Mouse (Mus musculus) splenic B cell, adult 2 months (primary cell): ENCODE measurements at regions not wholly inside any gene's neighbourhood (a gene's known extent, or its start where the extent isn't known, plus 50 kb on each side); places are given as distances from the start of the nearest gene placed in this dataset.

Experiments
- DNase-seq: peaks from one replicate; pipeline ENCODE4 v3.0.0-alpha.2; 2011; ENCODE audit warnings: low read depth, low spot score
- H3K27me3 ChIP-seq: 2 replicates; pipeline ENCODE4 v1.6.1; 2012; ENCODE audit warnings: mild to moderate bottlenecking, low read length, moderate library complexity, mixed read lengths; ENCODE audit not compliant: control insufficient read depth, poor library complexity, insufficient read depth, severe bottlenecking
- H3K36me3 ChIP-seq: 2 replicates; pipeline ENCODE4 v1.6.1; 2012; ENCODE audit warnings: mild to moderate bottlenecking, low read length, moderate library complexity, mixed read lengths; ENCODE audit not compliant: control insufficient read depth, poor library complexity, insufficient read depth, severe bottlenecking

DNA sequence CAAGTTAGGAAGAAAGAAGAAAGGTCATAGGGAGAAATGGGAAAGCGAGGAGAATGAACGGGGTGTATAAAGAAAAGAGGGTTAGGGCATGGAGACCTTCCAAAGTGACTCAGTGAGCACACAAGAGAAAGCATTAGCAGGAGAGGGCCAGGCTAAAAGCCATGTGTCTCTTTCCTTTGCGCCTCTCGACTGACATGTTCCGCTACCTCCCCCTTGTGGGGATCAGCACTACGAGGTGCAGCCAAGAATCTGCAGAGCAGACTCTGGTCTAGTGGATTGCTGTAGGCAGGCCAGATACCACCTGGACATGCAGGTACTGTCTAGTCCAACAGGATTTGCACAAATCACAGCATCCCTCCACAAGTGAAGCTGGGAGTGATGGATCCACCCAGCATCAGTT lies 54.0 kb downstream of the Kcna5 start:
- no peaks in the 10 kb centered on the region for H3K27me3 ChIP-seq
- no peaks in the 10 kb centered on the region for H3K36me3 ChIP-seq
- no peak for DNase-seq

DNA sequence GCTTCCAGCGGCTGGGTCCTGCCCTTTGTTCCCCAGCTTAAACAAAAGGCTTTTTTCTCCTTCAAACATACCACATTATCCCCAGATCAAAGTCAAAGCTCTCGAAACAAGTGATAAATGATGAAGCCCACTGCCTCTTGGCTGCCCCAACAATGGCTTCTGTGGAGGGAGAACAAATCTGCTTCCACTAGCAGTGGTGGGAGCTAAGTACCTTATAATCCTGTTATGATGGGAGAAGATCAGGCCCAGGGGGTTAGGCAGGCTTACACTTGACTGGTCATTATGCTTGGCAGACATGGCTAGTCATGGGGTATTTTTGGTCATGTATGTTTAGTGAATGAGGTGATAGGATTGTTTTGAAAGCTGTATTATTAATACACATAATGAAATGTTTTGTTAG lies 57.7 kb downstream of the Kcna5 start:
- no peak for DNase-seq
- no peaks in the 10 kb centered on the region for H3K36me3 ChIP-seq
- no peaks in the 10 kb centered on the region for H3K27me3 ChIP-seq

DNA sequence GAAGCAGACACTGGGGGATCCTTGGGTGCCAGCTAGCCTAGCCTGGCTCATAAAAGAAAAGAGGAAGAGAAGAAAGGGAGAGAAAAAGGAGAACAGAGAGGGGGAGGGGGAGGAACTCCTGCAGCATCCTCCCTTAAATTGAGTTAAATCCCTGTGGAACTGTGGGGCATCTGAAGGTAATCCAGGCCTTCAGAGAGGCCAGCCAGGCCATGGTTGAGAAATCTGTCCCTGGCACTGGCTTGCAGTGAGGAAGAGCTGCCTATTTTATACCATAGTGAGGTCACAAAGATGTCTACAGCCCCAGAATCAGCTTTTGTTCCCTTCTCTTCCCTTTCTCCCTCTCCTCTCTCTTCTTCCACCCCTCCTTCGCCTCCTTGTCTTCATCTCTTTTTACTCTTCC lies 58.5 kb downstream of the Kcna5 start:
- no peak for DNase-seq
- H3K27me3 ChIP-seq = no peaks in the 10 kb centered on the region
- no peaks in the 10 kb centered on the region for H3K36me3 ChIP-seq

GRCm38 (mm10) chr6:126475555-126475954 lies 59.7 kb downstream of the Kcna5 start:
- no peaks in the 10 kb centered on the region for H3K36me3 ChIP-seq
- no peak for DNase-seq

DNA sequence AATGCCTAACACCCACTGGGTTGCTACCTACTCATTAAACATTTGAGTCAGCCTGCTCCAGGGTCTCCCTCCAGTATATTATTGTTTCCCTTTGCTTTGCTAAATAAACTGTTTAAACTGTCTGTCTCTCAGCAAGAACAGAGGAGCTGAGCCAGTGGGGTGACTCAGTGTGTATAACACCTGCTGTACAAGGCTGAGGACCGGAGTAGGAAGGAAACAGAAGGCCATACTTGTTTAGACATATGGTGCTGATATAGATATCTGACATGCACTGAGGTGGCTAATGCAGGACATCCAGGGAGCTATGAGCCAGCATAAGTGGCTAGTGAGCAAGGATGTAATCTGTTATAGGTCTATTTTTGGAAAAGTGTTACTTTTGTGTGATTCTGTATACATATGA lies 81.5 kb downstream of the Kcna5 start:
- no peaks in the 10 kb centered on the region for H3K36me3 ChIP-seq
- no peaks in the 10 kb centered on the region for H3K27me3 ChIP-seq
- no peak for DNase-seq

More at GRCm38 (mm10) chr6:126475555-126475954, 59.7 kb downstream of the Kcna5 start:
- H3K27me3 ChIP-seq = no peaks in the 10 kb centered on the region

- Histone ChIP-seq H3K27me3 (no peaks in the 10 kb centered on the region), H3K36me3 (no peaks in the 10 kb centered on the region)
- no peak for DNase-seq
Measured at GRCm38 (mm10) chr6:126445519-126445918, 89.7 kb downstream of the Kcna5 start.

- H3K36me3 ChIP-seq = no peaks in the 10 kb centered on the region
- H3K27me3 ChIP-seq = no peaks in the 10 kb centered on the region
- no peak for DNase-seq
Measured at GRCm38 (mm10) chr6:126440254-126440653, 95.0 kb downstream of the Kcna5 start.

DNA sequence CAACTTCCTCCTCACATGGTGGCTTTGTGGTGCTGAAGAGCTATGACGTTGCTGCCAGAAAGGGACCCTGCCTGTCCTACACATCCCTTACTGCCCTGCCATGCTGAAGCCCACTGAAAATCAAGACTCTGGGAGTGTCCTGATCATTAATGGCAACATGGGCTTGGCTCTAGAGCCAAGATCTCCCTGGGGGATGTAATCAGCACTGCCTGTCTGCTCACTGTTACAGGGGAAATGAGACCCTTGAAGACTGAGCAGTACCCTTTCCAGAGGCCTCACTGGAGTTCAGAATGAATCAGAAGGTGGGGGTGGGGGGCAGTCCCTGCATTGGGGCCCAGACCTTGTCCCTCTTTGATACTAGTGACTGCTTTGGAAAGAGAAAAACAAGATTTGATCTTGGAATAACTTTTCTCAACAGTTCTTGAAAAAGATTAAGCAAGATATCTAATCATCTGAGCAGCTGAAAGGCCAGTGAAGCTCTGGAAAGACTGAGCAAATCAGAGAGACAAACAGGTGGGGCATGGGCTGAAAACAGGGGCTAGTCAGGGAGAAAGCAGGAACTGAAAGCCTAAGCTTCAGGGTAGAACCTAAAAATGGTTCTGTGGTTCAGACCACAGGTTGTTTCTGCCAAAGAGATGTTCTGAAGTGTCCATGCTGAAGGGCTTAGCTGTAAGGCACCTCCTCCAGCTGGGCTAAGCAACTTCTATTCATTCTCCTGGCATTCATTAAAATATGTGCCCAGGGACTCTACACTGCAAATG lies 97.1 kb downstream of the Kcna5 start:
- peak; percentile 22 for DNase-seq
- H3K36me3 ChIP-seq = no peaks in the 10 kb centered on the region
- no peaks in the 10 kb centered on the region for H3K27me3 ChIP-seq

- DNase-seq = no peak
- Histone ChIP-seq H3K27me3 (no peaks in the 10 kb centered on the region), H3K36me3 (no peaks in the 10 kb centered on the region)
Measured at GRCm38 (mm10) chr6:126427208-126427607, 108.0 kb downstream of the Kcna5 start.

DNA sequence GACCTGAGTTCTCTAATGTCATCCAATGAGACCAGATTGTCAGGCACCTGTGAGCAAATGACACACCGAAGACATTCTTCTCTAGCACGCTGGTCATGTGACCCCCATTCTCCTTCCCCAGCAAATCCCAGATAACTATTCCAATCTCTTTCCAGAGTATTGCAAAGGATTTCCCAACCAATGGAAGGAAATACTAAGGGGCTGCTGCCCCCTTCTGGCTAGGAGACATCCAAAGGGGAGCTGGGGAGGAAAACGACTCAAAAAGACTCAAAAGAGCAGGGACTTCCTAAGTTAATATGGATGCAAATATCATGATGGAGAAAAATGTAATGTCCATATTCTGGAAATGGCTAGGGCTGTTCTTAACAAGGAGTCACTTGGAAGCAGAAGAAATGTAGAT lies 129.5 kb downstream of the Kcna5 start:
- Histone ChIP-seq H3K36me3 (no peaks in the 10 kb centered on the region), H3K27me3 (no peaks in the 10 kb centered on the region)
- no peak for DNase-seq

DNA sequence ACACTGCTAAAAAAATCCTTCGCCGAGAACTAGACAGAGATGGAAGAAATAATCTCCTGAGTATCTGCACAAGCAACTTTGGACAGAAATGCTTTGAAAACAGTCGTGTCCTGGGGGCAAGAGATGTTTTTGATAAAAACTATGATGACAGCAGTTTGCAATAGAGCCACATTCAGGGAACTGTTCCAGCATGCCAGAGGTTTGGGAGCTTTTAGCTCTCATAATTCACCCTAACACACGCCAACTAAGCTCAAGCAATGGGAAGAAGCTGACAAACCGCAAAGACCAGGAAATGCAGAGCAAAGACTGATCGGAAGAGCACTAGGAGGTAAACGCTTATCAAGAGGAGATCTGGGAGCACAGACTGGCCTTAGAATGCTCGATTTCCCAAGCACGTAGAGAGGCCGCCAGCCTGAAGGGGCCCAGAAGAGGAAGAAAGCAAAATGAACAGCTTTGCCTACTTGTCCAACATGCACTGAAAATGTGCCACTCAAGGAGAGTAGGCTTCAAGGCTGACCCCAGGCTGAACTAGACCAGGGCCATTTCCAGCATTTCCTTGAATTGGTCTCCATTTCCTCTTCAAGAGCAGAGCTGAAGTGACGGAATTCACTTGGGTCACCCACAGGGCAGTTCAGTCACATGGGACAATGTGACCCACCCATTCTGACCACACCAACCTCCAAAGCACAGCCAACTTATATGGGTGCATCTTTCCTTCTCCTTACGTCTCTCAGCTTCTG lies 130.7 kb downstream of the Kcna5 start:
- Histone ChIP-seq H3K27me3 (no peaks in the 10 kb centered on the region), H3K36me3 (no peaks in the 10 kb centered on the region)
- DNase-seq = no peak

DNA sequence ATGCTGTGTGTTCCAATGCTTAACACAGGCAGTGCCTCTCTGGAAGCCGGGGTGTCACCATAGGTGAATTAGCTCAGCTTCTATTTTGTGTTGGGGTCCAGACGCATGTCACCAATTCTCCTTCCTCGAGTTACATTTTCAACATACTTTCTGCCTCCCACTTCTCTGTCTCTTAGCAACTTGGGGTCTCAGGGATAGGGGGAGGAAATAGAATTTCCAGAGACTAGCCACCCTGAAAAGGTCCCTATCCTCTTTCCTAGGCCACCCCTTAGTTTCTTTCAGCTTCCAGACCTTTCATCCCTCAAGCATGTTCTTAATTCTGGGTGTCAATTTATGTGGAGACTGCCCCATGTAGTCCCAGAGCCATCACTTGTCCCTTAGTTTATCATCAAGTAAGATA lies 135.6 kb downstream of the Kcna5 start:
- H3K36me3 ChIP-seq = no peaks in the 10 kb centered on the region
- no peaks in the 10 kb centered on the region for H3K27me3 ChIP-seq
- no peak for DNase-seq

GRCm38 (mm10) chr6:126398641-126399040 lies 136.6 kb downstream of the Kcna5 start:
- H3K36me3 ChIP-seq = no peaks in the 10 kb centered on the region
- no peaks in the 10 kb centered on the region for H3K27me3 ChIP-seq
- DNase-seq = no peak

DNA sequence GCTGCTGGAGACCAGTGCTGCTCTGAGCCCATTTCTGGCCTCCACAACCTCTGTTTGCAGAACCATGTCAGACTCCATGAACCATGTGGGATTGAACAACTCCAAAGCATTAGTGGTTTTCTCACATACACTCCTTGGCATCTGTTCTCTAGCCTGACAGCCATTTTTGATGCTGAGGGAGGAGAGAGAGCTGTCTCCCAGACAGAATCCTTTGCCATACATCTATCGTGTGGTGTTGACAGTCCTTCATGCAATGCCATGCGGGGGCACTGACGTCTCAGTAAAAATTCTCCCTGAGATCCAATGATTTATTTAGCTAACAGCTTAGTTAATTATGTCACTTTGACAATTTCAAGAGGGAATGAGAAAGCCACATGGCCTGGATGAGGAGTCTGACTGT lies 140.2 kb downstream of the Kcna5 start:
- Histone ChIP-seq H3K27me3 (no peaks in the 10 kb centered on the region), H3K36me3 (no peaks in the 10 kb centered on the region)
- DNase-seq = no peak

- no peaks in the 10 kb centered on the region for H3K36me3 ChIP-seq
- DNase-seq = no peak
- H3K27me3 ChIP-seq = no peaks in the 10 kb centered on the region
Measured at GRCm38 (mm10) chr6:126394111-126394809, 141.0 kb downstream of the Kcna5 start.
